Mouse (Mus musculus) hindbrain, embryonic 16.5 days (tissue): ENCODE results near the gene Methig1. TPM values are rescaled to one million over a fixed set of nuclear protein-coding genes. Genes with fewer than 3 reads are reported as not detected.
"Not testable (repeated sequence)": the region's sequence is repeated elsewhere in the genome, so short reads cannot be mapped to it uniquely, and the experiment has no call there.

Experiments used
- ATAC-seq: fragments of 200-750 bp; cut with Nextera tagmentation; 2 replicates; pipeline ENCODE4 v1.8.0; 2017; ENCODE audit warnings: moderate TSS enrichment, moderate library complexity
- H3K27ac ChIP-seq: fragments of 300-500 bp; sonication (generic); 2 replicates; pipeline ENCODE4 v1.5.1; 2014; ENCODE audit warnings: low read depth, mild to moderate bottlenecking, control low read depth, low read length, moderate library complexity
- H3K27me3 ChIP-seq: fragments of 300-500 bp; sonication (generic); replicated peaks from 2 replicates; pipeline ENCODE4 v1.6.1; 2014; ENCODE audit warnings: low read length; ENCODE audit not compliant: control insufficient read depth, insufficient read depth
- H3K36me3 ChIP-seq: fragments of 300-500 bp; sonication (generic); 2 replicates; pipeline ENCODE4 v1.6.1; 2014; ENCODE audit warnings: mild to moderate bottlenecking, low read length, moderate library complexity, mixed read lengths; ENCODE audit not compliant: control insufficient read depth, insufficient read depth
- H3K4me1 ChIP-seq: fragments of 300-500 bp; sonication (generic); 2 replicates; pipeline ENCODE4 v1.6.1; 2014; ENCODE audit warnings: low read depth, low read length; ENCODE audit not compliant: control insufficient read depth, insufficient read depth
- H3K4me2 ChIP-seq: fragments of 300-500 bp; sonication (generic); 2 replicates; pipeline ENCODE4 v1.6.1; 2014; ENCODE audit warnings: mild to moderate bottlenecking, low read length, control low read depth, moderate library complexity
- H3K4me3 ChIP-seq: fragments of 300-500 bp; sonication (generic); 2 replicates; pipeline ENCODE4 v1.5.1; 2014; ENCODE audit warnings: mild to moderate bottlenecking, low read length, control low read depth, moderate library complexity
- H3K9ac ChIP-seq: fragments of 300-500 bp; sonication (generic); 2 replicates; pipeline ENCODE4 v1.6.1; 2014; ENCODE audit warnings: low read depth, mild to moderate bottlenecking, control low read depth, low read length, moderate library complexity
- H3K9me3 ChIP-seq: fragments of 300-500 bp; sonication (generic); 2 replicates; pipeline ENCODE4 v1.6.1; 2014; ENCODE audit warnings: mild to moderate bottlenecking, low read length, moderate library complexity; ENCODE audit not compliant: control insufficient read depth
- WGBS: fragments of 180-500 bp; shearing (Covaris S2); extraction: QIAGEN DNeasy Blood & Tissue Kit; methylation state at CpG from one replicate; pipeline ENCODE4 v1.1.7; 2014; 5-methylcytosine and 5-hydroxymethylcytosine counted together
- polyA plus RNA-seq: library from polyadenylated mRNA; unstranded; fragments of >200 nt; fragmentation: Nextera tagmentation; extraction: Ambion mirVana; gene quantifications from 2 replicates; pipeline ENCODE4 v1.2.1, GENCODE M21; 2015

The Methig1 gene
- polyA plus RNA-seq, 1 experiment from 2014 or later, result not detected

- Histone ChIP-seq H3K9ac (no peak overlapping the region), H3K4me2 (no peak overlapping the region), H3K4me1 (no peaks in the 10 kb centered on the region), H3K9me3 (no peaks in the 10 kb centered on the region), H3K27ac (no peak overlapping the region), H3K27me3 (no peaks in the 10 kb centered on the region), H3K4me3 (no peak overlapping the region), H3K36me3 (no peaks in the 10 kb centered on the region)
- 91% methylated on average over 1 of the region's 1 CpGs for WGBS
- ATAC-seq, result no peak
Observed at GRCm38 (mm10) chr15:100319884-100320283, 33.1 kb upstream of the Methig1 start.

- Histone ChIP-seq H3K4me2 (no peak overlapping the region), H3K4me1 (no peaks in the 10 kb centered on the region), H3K27me3 (no peaks in the 10 kb centered on the region), H3K4me3 (no peak overlapping the region), H3K9ac (no peak overlapping the region), H3K36me3 (no peaks in the 10 kb centered on the region), H3K27ac (no peak overlapping the region), H3K9me3 (no peaks in the 10 kb centered on the region)
- 69% methylated on average over 9 of the region's 9 CpGs for WGBS
- ATAC-seq, result no peak
Observed at GRCm38 (mm10) chr15:100320295-100320905, 32.5 kb upstream of the Methig1 start.

- ATAC-seq, result no peak
- Histone ChIP-seq H3K4me2 (no peak overlapping the region), H3K9ac (no peak overlapping the region), H3K4me3 (no peak overlapping the region), H3K27ac (no peak overlapping the region), H3K4me1 (no peaks in the 10 kb centered on the region), H3K27me3 (no peaks in the 10 kb centered on the region), H3K9me3 (no peaks in the 10 kb centered on the region), H3K36me3 (no peaks in the 10 kb centered on the region)
- 52% methylated on average over 5 of the region's 5 CpGs for WGBS
Observed at GRCm38 (mm10) chr15:100321134-100321533, 31.8 kb upstream of the Methig1 start.

GRCm38 (mm10) chr15:100324021-100324591 is 28.8 kb upstream of the Methig1 start:
- no peaks in the 10 kb centered on the region for H3K27me3 ChIP-seq
- no peak overlapping the region for H3K4me2 ChIP-seq
- no peaks in the 10 kb centered on the region for H3K36me3 ChIP-seq
- H3K27ac ChIP-seq, result no peak overlapping the region
- no peak for ATAC-seq
- H3K4me1 ChIP-seq, result no peaks in the 10 kb centered on the region
- no peaks in the 10 kb centered on the region for H3K9me3 ChIP-seq
- 69% methylated on average over 12 of the region's 12 CpGs for WGBS
- no peak overlapping the region for H3K9ac ChIP-seq
- no peak overlapping the region for H3K4me3 ChIP-seq

- no peak for ATAC-seq
- H3K4me2 ChIP-seq, result no peak overlapping the region
- 92% methylated on average over 3 of the region's 3 CpGs for WGBS
Observed at GRCm38 (mm10) chr15:100325235-100325634, 27.7 kb upstream of the Methig1 start.

GRCm38 (mm10) chr15:100328089-100328488 is 24.9 kb upstream of the Methig1 start:
- WGBS, result 69% methylated on average over 3 of the region's 4 CpGs
- H3K4me1 ChIP-seq, ATAC-seq, H3K9me3 ChIP-seq, H3K27me3 ChIP-seq, H3K27ac ChIP-seq, H3K4me3 ChIP-seq, H3K4me2 ChIP-seq, H3K36me3 ChIP-seq, H3K9ac ChIP-seq: not testable (repeated sequence)

More at GRCm38 (mm10) chr15:100325235-100325634, 27.7 kb upstream of the Methig1 start:
- no peak overlapping the region for H3K27ac ChIP-seq
- H3K27me3 ChIP-seq, result no peaks in the 10 kb centered on the region
- no peaks in the 10 kb centered on the region for H3K9me3 ChIP-seq
- H3K4me1 ChIP-seq, result no peaks in the 10 kb centered on the region
- no peak overlapping the region for H3K9ac ChIP-seq
- H3K4me3 ChIP-seq, result no peak overlapping the region
- no peaks in the 10 kb centered on the region for H3K36me3 ChIP-seq

- H3K27ac ChIP-seq, H3K4me1 ChIP-seq, H3K9ac ChIP-seq, H3K27me3 ChIP-seq, H3K4me3 ChIP-seq, ATAC-seq, H3K9me3 ChIP-seq, H3K36me3 ChIP-seq, H3K4me2 ChIP-seq: not testable (repeated sequence)
- 49% methylated on average over 10 of the region's 10 CpGs for WGBS
Observed at GRCm38 (mm10) chr15:100329336-100329735, 23.6 kb upstream of the Methig1 start.

- 56% methylated on average over 7 of the region's 7 CpGs for whole genome bisulfite sequencing
- H3K4me3 ChIP-seq, result no peak overlapping the region
- H3K9ac ChIP-seq, result no peak overlapping the region
- no peaks in the 10 kb centered on the region for H3K27me3 ChIP-seq
- no peak for ATAC-seq
- H3K4me1 ChIP-seq, result no peaks in the 10 kb centered on the region
- H3K4me2 ChIP-seq, result no peak overlapping the region
- no peak overlapping the region for H3K27ac ChIP-seq
- H3K36me3 ChIP-seq, result no peaks in the 10 kb centered on the region
- H3K9me3 ChIP-seq, result no peaks in the 10 kb centered on the region
Observed at GRCm38 (mm10) chr15:100330739-100331138, 22.2 kb upstream of the Methig1 start.

GRCm38 (mm10) chr15:100332077-100332961 is 20.6 kb upstream of the Methig1 start:
- not testable (repeated sequence) for H3K9me3 ChIP-seq, H3K4me2 ChIP-seq
- 44% methylated on average over 2 of the region's 10 CpGs for WGBS

More at GRCm38 (mm10) chr15:100332077-100332961, 20.6 kb upstream of the Methig1 start:
- not testable (repeated sequence) for H3K27ac ChIP-seq, H3K36me3 ChIP-seq, H3K9ac ChIP-seq, H3K4me1 ChIP-seq, H3K4me3 ChIP-seq, H3K27me3 ChIP-seq
- peak; percentile 52; the same call in 1 of the 2 replicates for ATAC-seq
